Mouse (Mus musculus) ovary, postnatal 36 days (tissue): Measurements from ENCODE around the gene Gm49403.

Source experiments
- DNase-seq: peaks from one replicate; pipeline ENCODE4 v3.0.0; 2022; ENCODE audit warnings: low spot score, mixed read lengths

Gene Gm49403

DNA sequence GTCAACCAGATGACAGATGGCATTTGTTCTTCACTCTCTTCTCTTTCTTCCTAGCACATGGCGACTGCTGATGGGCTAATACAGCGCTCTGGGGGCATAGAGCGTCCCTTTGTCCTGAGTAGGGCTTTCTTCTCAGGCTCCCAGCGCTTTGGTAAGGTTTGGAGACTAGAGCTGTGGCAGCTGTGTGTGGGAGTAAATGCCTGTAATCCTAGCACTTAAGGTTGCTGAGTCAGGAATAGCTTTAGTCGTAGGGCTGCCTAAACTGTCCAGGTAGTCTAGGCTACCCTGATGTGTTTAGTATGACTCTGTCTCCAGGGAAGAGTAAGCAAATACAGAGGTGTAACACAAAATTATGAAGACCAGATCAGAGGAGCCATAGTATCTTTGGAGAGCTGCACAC is 28.1 kb downstream of the Gm49403 start:
- DNase-seq = no peak

DNA sequence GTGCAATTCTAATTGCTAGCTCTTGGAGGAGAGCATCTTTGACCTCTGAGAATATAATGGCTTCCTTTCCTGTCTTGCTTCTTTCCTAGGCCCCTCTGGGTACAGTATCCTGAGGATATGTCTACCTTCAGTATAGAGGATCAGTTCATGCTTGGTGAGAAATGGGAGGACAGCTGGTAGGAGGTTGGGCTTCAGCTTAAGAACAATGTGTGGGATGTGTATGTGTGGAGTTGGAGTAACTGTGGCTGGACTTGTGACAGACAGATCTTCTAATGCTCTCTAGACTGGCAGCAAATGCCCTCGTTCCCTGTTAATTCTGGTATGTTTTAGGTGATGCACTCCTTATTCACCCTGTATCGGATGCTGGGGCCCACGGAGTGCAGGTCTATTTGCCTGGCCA is 30.5 kb downstream of the Gm49403 start:
- no peak for DNase-seq

DNA sequence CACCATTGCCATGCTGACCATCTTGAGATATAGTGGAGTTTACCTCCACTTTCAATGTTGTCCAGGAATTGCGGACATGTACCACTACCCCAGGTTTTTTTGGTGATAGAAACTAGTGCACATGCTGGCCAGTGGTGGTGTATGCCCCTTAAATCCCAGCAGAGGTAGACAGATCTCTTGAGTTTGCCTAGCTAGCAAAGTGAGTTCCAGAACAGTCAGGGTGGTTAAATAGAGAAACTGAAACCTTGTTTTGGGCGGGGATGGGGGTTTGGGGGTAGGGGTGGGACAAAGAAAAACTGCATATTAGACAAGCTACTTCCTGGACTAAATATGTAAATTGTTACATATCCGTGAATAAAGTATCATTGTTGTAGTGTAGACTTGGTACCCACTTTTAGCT is 35.3 kb downstream of the Gm49403 start:
- DNase-seq = no peak

DNA sequence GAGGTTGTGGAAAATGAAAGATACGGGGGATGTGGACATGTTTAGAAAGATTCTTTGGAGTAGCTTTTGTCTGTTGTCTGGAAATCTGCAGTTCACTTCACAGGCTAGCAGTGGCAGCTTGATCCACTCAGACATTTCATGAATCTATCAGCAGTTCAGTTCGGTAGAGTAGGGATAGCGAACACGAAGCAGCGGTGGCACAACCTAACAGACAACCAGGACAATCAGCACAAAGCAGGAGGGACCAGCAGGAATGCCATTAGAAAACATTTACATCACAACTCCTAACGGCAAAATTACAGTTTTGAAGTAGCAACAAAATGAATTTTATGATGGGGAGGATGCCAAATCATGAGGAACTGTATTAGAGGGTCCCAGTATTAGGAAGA is 35.9 kb downstream of the Gm49403 start:
- DNase-seq = no peak

DNA sequence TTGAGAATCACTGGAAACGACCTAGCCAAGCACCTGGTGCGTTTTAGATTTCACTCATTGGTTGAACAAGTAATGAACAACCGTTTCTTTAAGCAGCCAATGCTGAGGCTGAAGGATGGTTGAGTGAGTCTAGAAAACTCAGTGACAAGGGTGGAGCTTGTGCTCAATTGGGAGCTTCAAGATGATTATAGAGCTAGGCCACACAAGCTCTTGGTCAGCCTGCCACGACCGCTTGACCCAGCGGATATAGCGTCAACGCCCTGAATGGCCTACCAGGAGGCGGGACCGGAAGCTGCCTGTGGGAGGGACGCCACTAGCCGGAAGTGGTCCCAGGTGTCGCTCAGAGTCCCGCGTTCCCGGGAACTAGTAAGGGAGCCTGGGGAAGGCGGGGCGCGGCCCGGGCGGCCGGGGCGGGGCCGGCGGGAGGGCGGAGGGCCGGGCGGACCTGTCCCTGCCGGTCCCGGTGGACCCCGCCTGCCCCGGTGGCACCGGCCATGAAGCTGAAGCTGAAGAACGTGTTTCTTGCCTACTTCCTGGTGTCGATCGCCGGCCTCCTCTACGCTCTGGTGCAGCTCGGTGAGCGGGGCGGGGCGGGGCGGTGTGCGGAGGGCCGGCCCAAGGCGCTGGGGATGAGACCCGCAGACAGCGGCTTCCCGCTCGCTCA is 36.5 kb downstream of the Gm49403 start, which contains the start of gene B3gat3:
TSS of gene B3gat3 (plus strand) at position 302 of the 664 bp plus-strand sequence.
- DNase-seq = peak; percentile 94

DNA sequence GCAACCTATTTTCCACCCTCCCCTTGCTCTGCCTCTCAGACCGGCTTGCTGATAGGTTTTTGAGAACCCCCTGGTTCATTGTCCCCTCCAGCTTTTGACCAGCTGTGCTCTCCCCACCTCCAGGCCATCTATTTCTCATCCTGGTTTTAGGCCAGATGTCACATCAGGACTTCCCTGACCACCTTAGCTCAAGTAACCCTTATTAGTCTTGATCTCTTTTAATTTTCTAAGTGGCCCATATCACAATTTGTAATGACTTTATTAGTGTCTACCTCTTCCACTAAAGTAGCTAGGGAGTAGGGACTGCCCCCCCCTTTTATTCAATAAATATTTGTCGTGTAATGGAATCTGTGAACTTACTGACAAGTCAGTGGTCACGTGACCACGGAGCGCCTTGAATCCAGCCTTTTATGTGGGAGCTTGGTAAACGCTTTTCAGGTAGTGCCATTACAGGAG is 37.1 kb downstream of the Gm49403 start:
- DNase-seq = no peak

DNA sequence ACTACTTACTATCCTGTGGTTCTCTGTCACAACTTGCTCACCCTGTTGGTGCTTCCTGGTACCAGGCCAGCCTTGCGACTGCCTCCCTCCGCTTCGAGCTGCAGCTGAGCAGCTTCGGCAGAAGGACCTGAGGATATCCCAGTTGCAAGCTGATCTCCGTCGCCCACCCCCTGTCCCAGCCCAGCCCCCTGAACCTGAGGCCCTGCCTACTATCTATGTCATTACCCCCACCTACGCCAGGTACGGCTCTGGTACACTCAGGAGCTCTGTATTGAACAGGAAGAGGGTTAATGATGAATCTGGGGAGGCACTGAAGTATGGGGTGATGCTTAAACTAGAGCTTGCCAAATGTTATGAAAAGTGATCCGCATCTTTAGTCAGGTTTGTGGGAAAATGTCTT is 38.0 kb downstream of the Gm49403 start:
- DNase-seq = no peak

DNA sequence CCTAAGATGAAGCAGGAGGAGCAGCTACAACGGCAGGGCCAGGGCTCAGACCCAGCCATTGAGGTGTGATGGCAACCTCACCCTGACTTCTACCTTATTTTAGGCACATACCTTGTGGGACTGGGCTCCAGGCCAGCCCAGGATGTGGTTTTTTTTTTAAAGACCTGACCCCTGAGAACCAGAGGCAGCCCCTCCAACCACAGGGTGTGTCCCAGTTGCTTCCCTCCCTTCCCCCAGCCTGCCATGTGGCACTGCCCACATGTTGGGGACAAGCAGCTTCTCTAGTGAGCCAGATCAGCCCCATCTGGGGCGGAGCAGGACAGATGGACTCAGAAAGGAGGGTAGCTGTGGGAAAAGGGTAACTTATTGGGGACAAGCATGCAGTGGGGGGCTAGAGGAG is 43.0 kb downstream of the Gm49403 start:
- no peak for DNase-seq

DNA sequence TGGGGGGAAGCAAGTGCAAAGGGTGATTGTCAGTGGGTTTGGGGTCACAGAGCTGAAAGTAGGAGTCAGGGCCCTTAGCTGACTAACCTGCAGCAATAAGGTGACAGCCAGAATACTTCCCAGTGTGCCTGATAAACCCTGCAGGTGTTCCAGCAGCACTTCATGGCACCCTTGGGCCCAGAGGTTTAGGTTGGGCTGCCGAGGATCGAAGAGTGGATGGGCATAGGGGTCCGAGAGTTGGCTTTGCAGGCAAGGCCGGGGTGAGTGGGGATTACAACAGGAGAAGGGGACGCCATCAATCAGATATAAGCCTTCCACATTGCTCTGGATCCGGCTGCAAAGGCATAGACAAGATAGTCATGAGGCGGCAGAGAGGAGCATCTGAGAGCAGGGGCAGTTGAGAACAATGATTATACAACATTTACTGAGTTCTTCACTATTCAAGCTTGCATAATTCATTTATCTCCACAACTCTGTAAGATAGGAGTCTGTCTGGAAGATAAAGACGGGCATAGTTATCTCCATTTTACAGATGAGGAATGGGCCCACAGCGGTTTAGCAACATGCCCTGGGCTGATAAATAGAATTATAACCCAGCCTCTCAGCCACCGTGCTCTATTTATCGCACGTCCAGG is 44.3 kb downstream of the Gm49403 start:
- DNase-seq = no peak

DNA sequence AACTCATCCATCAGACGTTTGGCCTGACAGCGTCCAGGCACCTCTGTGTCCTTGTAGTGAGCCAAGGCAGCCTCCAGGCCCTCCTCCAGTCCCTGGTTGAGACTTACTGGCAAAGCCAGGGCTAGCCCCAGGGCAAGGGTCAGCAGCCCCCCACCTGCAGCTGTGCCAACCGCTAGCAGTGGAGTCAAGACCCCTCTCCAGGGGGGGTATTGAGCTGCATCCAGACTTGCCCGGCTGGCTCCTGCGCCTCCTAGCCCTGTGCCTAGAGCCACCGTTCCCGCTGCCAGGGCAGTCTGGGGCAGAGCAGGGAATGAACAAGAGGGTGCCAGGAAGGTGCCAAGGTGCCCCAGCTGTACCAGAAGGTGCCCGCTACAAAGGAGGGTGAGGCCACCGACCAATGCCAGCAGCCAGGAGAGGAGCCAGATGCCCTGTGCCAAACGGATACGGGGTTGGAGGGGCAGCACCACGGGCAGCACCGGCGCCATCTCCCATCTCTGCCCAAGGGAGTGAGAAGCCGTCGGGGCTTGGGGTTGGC is 45.0 kb downstream of the Gm49403 start:
- no peak for DNase-seq

DNA sequence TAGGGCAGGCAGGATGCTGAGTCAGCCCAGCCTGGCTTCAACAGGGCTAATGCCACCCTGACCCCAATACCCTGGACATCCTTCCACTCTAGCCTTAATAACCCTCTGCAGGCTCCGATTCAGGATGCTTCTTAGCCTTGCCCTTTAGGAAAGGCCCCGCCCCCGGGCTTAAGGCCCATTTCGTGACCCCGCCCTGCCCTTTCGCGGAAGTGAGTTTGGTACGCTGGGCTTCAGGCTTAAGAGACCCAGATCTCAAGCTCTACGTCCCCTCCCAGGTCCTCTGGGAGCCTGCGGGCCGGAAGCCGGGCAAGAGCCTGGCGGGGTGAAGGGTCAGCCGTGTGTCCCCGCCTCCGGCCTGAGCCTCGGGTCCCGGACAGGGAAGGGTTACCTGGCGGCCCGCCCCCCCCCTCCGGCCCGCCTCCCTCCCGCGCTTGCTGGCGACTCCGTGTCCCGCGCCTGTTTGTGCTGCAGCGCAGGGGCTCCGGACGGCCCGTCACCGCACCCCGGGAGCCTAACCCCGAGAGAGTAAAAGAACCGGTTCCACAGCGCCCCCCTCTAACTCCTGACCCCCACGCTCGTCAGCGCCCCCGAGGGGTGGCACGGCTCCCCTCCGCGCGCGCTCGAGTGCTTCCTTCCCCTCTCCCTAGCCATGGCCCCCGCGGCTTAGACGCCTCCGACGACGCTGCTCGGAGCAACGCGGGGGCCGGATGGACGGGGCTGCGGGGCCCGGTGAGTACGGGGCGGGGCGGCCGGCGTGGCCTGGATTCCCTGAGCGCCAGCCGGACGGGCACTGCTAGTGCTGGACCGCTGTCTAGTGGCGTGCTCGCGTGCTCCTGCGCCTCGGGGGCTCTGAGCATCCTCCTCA is 45.7 kb downstream of the Gm49403 start, which contains the start of the genes Rom1 and Eml3:
TSS of gene Rom1 (minus strand) at position 133 of the 865 bp plus-strand sequence.
TSS of gene Eml3 (plus strand) at position 329 of the 865 bp plus-strand sequence.
- peak; percentile 87 for DNase-seq

DNA sequence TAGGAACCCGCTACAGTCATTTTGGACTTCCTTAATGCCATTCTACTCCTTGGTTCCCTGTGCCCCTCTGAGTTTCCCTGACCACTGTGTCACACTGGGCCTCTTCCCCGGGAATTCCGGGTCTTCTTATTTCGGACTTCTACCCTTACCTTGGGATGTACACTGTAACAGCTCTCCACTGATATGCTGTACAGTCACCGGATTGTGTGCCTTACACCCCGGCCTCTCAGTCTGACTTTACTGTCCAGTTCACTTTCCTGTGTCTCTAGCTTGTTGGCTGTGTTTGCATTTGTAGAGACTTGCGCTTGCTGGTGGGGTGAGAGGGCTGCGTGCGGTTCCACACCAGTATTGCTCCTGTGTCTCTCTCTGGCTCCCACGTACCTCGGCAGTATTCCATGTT is 46.4 kb downstream of the Gm49403 start:
- DNase-seq = no peak

DNA sequence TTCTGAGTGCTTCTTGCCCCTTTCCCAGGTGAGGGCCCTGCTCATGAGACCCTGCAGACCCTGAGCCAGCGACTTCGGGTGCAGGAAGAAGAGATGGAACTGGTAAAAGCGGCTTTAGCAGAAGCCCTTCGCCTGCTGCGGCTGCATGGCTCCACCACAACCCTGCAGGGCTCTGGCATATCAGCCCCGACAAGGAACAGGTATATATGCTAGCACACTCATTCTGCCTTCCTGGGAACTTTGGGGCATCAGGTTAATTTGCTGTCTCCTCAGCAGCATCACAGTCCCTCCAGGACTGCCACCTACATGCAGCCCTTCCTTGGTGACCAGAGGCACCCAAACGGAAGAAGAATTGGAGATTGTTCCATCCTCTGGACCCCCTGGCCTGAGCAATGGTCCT is 47.0 kb downstream of the Gm49403 start:
- DNase-seq = no peak

DNA sequence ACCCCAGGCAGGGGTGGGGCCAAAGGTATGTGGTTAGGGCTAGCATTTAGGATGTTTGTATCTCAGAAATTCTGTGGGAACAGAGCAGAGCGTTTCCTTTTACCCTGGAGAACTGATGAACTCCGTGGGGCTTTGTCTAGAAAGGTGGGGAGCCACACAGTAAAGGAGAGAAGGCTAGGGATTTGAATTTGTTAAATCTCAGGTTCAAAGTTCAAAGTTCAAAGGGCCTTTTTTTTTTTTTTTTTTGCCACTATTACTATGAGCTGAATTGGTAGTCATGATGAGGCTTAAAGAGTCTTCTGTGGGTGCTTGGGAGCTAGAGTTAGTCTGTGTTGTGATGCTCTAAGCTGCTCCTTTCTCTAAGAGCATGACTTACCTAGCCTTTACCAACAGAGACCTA is 53.0 kb downstream of the Gm49403 start:
- DNase-seq = no peak
